Mouse (Mus musculus): ENCODE data around the gene Wfdc15a. TPM values are rescaled to one million over a fixed set of nuclear protein-coding genes. Genes with fewer than 3 reads are reported as not detected.

Wfdc15a gene
- polyA plus RNA-seq, 1 experiment: 0.76 TPM

DNA sequence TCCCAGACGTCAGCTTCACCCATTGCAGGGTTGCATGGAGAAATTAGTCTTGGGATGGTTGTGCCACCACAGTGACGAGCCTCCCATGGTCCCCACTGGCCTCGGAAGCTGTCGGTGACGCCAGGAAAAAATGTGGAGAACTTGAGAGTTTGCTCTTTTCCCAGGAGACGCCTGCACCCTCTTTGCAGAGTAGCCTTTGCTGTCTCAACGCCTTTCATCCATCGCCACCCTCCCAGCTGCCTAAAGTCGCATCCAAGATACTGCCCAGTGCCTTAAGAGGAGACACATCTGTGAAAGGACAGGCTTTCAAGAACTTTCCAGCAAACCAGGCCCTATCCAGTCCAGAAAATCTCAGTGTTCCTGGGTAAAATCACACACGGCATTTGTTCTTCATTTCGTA lies 47.6 kb downstream of the Wfdc15a start:
- Histone ChIP-seq H3K36me3 (ENCODE audit: control insufficient read depth, insufficient read depth) (peaks cover 40% of the 10 kb centered on the region), H3K79me2 (ENCODE audit: control insufficient read depth, insufficient read depth) (no peaks in the 10 kb centered on the region), H3K4me3 (ENCODE audit: insufficient read depth, poor library complexity, severe bottlenecking) (no peak overlapping the region), H3ac (ENCODE audit: control insufficient read depth, insufficient read length, low read depth) (no peak overlapping the region), H3K79me3 (ENCODE audit: low read depth) (no peaks in the 10 kb centered on the region), H3K27me3 (ENCODE audit: control insufficient read depth, insufficient read depth, insufficient read length) (no peaks in the 10 kb centered on the region)
- no peak for TF ChIP-seq USF1 (IDR thresholded peaks at IDR 0.05; ENCODE audit: low read depth)

- no peak for TF ChIP-seq MYOD1 (IDR thresholded peaks at IDR 0.05; ENCODE audit: control insufficient read depth, insufficient read length, low read depth)
- no peak for TF ChIP-seq MYOG (IDR thresholded peaks at IDR 0.05; ENCODE audit: control insufficient read depth, extremely low read depth, insufficient read length)
- TF ChIP-seq USF1 (IDR thresholded peaks at IDR 0.05; ENCODE audit: low read depth): no peak
- no peak for TF ChIP-seq MAX (IDR thresholded peaks at IDR 0.05)
- TF ChIP-seq FOSL1 (IDR thresholded peaks at IDR 0.05; ENCODE audit: insufficient read depth, low read length, poor library complexity, severe bottlenecking): no peak
- no peak for TF ChIP-seq CEBPB (IDR thresholded peaks at IDR 0.05; ENCODE audit: low read depth)
- TF ChIP-seq CTCF (IDR thresholded peaks at IDR 0.05; ENCODE audit: control insufficient read depth, insufficient read depth, insufficient read length): no peak
- Histone ChIP-seq H3ac (ENCODE audit: control insufficient read depth, insufficient read length, low read depth) (no peak overlapping the region), H3K27me3 (ENCODE audit: control insufficient read depth, insufficient read depth, insufficient read length) (no peaks in the 10 kb centered on the region), H3K36me3 (ENCODE audit: control insufficient read depth, insufficient read depth) (peaks cover 38% of the 10 kb centered on the region), H3K79me2 (ENCODE audit: control insufficient read depth, insufficient read depth) (no peaks in the 10 kb centered on the region), H3K4me3 (ENCODE audit: insufficient read depth, poor library complexity, severe bottlenecking) (no peak overlapping the region), H3K79me3 (ENCODE audit: low read depth) (no peaks in the 10 kb centered on the region)
These were observed 49.7 kb downstream of the Wfdc15a start for GRCm38 (mm10) chr2:164150086-164150760.

Other genes starting within 250 kb of the Wfdc15a start
- gene Ywhab, start 205.2 kb downstream of the Wfdc15a start, polyA plus RNA-seq (2012; fragmentation: generic; extraction: Trizol): 114 TPM
- gene Pabpc1l, start 174.7 kb downstream of the Wfdc15a start, polyA plus RNA-seq (2012; fragmentation: generic; extraction: Trizol): 0.60 TPM
- gene Stk4, start 129.8 kb downstream of the Wfdc15a start, polyA plus RNA-seq (2012; fragmentation: generic; extraction: Trizol): 9.5 TPM
- gene Tomm34, start 129.0 kb downstream of the Wfdc15a start, polyA plus RNA-seq (2012; fragmentation: generic; extraction: Trizol): 19.3 TPM
- gene Kcns1, start 29.0 kb downstream of the Wfdc15a start, polyA plus RNA-seq (2012; fragmentation: generic; extraction: Trizol): not detected
- not detected for gene Wfdc5, start 17.4 kb downstream of the Wfdc15a start, polyA plus RNA-seq (2012; fragmentation: generic; extraction: Trizol)
- gene Wfdc12, start 9.5 kb downstream of the Wfdc15a start, polyA plus RNA-seq (2012; fragmentation: generic; extraction: Trizol): not detected
- gene Wfdc15b, start 21.5 kb upstream of the Wfdc15a start, polyA plus RNA-seq (2012; fragmentation: generic; extraction: Trizol): not detected
- not detected for gene Svs2, start 38.3 kb upstream of the Wfdc15a start, polyA plus RNA-seq (2012; fragmentation: generic; extraction: Trizol)
- not detected for gene Svs3b, start 56.5 kb upstream of the Wfdc15a start, polyA plus RNA-seq (2012; fragmentation: generic; extraction: Trizol)
- not detected for gene Svs4, start 78.3 kb upstream of the Wfdc15a start, polyA plus RNA-seq (2012; fragmentation: generic; extraction: Trizol)
- gene Svs3a, start 89.1 kb upstream of the Wfdc15a start, polyA plus RNA-seq (2012; fragmentation: generic; extraction: Trizol): not detected
- gene Svs6, start 116.6 kb upstream of the Wfdc15a start, polyA plus RNA-seq (2012; fragmentation: generic; extraction: Trizol): not detected
- gene Svs5, start 132.6 kb upstream of the Wfdc15a start, polyA plus RNA-seq (2012; fragmentation: generic; extraction: Trizol): not detected
- 11.4 TPM for gene Slpi, start 189.0 kb upstream of the Wfdc15a start, polyA plus RNA-seq (2012; fragmentation: generic; extraction: Trizol)
- gene Rbpjl, start 203.0 kb upstream of the Wfdc15a start, polyA plus RNA-seq (2012; fragmentation: generic; extraction: Trizol): 0.01 TPM
- gene Matn4, start 205.0 kb upstream of the Wfdc15a start, polyA plus RNA-seq (2012; fragmentation: generic; extraction: Trizol): 0.01 TPM
- 124 TPM for gene Sdc4, start 243.8 kb upstream of the Wfdc15a start, polyA plus RNA-seq (2012; fragmentation: generic; extraction: Trizol)

All from C2C12 (cell line).